Mouse (Mus musculus) MEL (cell line): Measurements from ENCODE around the gene Adamts15. TPM values are rescaled to one million over a fixed set of nuclear protein-coding genes. Genes with fewer than 3 reads are reported as not detected.

Experiments
- DNase-seq: peaks from one replicate; pipeline ENCODE4 v3.0.0; 2011; ENCODE audit warnings: low read depth, low spot score
- H3K27ac ChIP-seq: 2 replicates; pipeline ENCODE4 v1.5.1; 2012; ENCODE audit warnings: low read depth, mild to moderate bottlenecking, control low read depth, low read length, moderate library complexity; ENCODE audit not compliant: control insufficient read depth
- H3K27me3 ChIP-seq, 2 experiments: fragments of 150-350 bp in 1 of 2; sonication (generic) in 1 of 2; 2 replicates each; pipeline ENCODE4 v1.6.1; 2012; ENCODE audit warnings: low read length in 2 of 2, mild to moderate bottlenecking in 2 of 2, improper control_type of control experiment in 1 of 2, moderate library complexity in 1 of 2; ENCODE audit not compliant: insufficient read depth in 2 of 2, control insufficient read depth in 1 of 2
- H3K36me3 ChIP-seq, 2 experiments: 2 replicates each; pipeline ENCODE4 v1.6.1; 2012 to 2014; ENCODE audit warnings: low read length in 2 of 2, improper control_type of control experiment in 1 of 2, inconsistent platforms in 1 of 2, mild to moderate bottlenecking in 1 of 2; ENCODE audit not compliant: insufficient read depth in 2 of 2, control insufficient read depth in 1 of 2
- H3K4me1 ChIP-seq, 2 experiments: fragments of 150-350 bp in 1 of 2; sonication (generic) in 1 of 2; 2 replicates each; pipeline ENCODE4 v1.6.1; 2012; ENCODE audit warnings: low read length in 2 of 2, improper control_type of control experiment in 1 of 2, mild to moderate bottlenecking in 1 of 2; ENCODE audit not compliant: insufficient read depth in 2 of 2, control insufficient read depth in 1 of 2
- H3K4me3 ChIP-seq, 2 experiments: fragments of 150-350 bp in 1 of 2; sonication (generic) in 1 of 2; 2 replicates each; pipeline ENCODE4 v1.5.1; 2012; ENCODE audit warnings: low read depth in 2 of 2, low read length in 2 of 2, mild to moderate bottlenecking in 2 of 2, moderate library complexity in 2 of 2, control low read depth in 1 of 2, improper control_type of control experiment in 1 of 2; ENCODE audit not compliant: control insufficient read depth in 1 of 2, insufficient read depth in 1 of 2
- H3K79me2 ChIP-seq: 2 replicates; pipeline ENCODE4 v1.6.1; 2012; ENCODE audit warnings: mild to moderate bottlenecking, low read length, moderate library complexity; ENCODE audit not compliant: control insufficient read depth, poor library complexity, insufficient read depth
- H3K9ac ChIP-seq: 2 replicates; pipeline ENCODE4 v1.6.1; 2012; ENCODE audit warnings: low read depth, mild to moderate bottlenecking, control low read depth, low read length, moderate library complexity; ENCODE audit not compliant: control insufficient read depth, poor library complexity, severe bottlenecking
- H3K9me3 ChIP-seq: fragments of 150-350 bp; sonication (generic); replicated peaks from 2 replicates; pipeline ENCODE4 v1.6.1; 2012; ENCODE audit warnings: mild to moderate bottlenecking, low read length, improper control_type of control experiment, moderate library complexity; ENCODE audit not compliant: insufficient read depth
- CHD1 ChIP-seq: IDR thresholded peaks from 2 replicates; pipeline ENCODE4 v1.6.1; 2012; ENCODE audit warnings: low read depth, mild to moderate bottlenecking, inconsistent platforms, low read length, improper control_type of control experiment
- CTCF ChIP-seq, 3 experiments: IDR thresholded peaks in 2 of 3; conservative IDR thresholded peaks in 1 of 3; 2 replicates each; pipeline ENCODE4 v1.5.1; 2011 to 2012; ENCODE audit warnings: low read length in 3 of 3, low read depth in 2 of 3, mild to moderate bottlenecking in 2 of 3, improper control_type of control experiment in 1 of 3, inconsistent platforms in 1 of 3, mixed read lengths in 1 of 3, moderate library complexity in 1 of 3; ENCODE audit not compliant: control insufficient read depth in 1 of 3, insufficient read depth in 1 of 3, poor library complexity in 1 of 3, severe bottlenecking in 1 of 3
- E2F4 ChIP-seq: IDR thresholded peaks from 2 replicates; pipeline ENCODE4 v1.6.1; 2011; ENCODE audit warnings: low read depth, low read length, improper control_type of control experiment, borderline replicate concordance
- EP300 ChIP-seq, 2 experiments: IDR thresholded peaks; 2 replicates each; pipeline ENCODE4 v1.6.1; 2011; ENCODE audit warnings: improper control_type of control experiment in 2 of 2, low read length in 2 of 2, low read depth in 1 of 2, mild to moderate bottlenecking in 1 of 2
- ETS1 ChIP-seq: IDR thresholded peaks from 2 replicates; pipeline ENCODE4 v1.6.1; 2012; ENCODE audit warnings: low read depth, mild to moderate bottlenecking, inconsistent platforms, low read length, improper control_type of control experiment, moderate library complexity
- GATA1 ChIP-seq: IDR thresholded peaks from 2 replicates; pipeline ENCODE4 v1.6.1; 2011; ENCODE audit warnings: low read depth, low read length, improper control_type of control experiment
- HCFC1 ChIP-seq: IDR thresholded peaks from 2 replicates; pipeline ENCODE4 v1.6.1; 2012; ENCODE audit warnings: low read depth, mild to moderate bottlenecking, inconsistent platforms, low read length, improper control_type of control experiment, moderate library complexity
- KAT2A ChIP-seq: conservative IDR thresholded peaks from 2 replicates; pipeline ENCODE4 v1.6.1; 2012; ENCODE audit warnings: low read depth, low read length, improper control_type of control experiment, inconsistent platforms
- MAFK ChIP-seq: IDR thresholded peaks from 2 replicates; pipeline ENCODE4 v1.6.1; 2011; ENCODE audit warnings: low read depth, mild to moderate bottlenecking, low read length, improper control_type of control experiment, borderline replicate concordance
- MAZ ChIP-seq: IDR thresholded peaks from 2 replicates; pipeline ENCODE4 v1.6.1; 2012; ENCODE audit warnings: low read depth, mild to moderate bottlenecking, inconsistent platforms, low read length, improper control_type of control experiment
- MEF2A ChIP-seq: IDR thresholded peaks from 2 replicates; pipeline ENCODE4 v1.6.1; 2014; ENCODE audit warnings: low read depth, mild to moderate bottlenecking, inconsistent platforms, low read length, improper control_type of control experiment; ENCODE audit not compliant: poor library complexity, insufficient replicate concordance, severe bottlenecking; ENCODE audit errors: extremely low read depth
- MXI1 ChIP-seq: IDR thresholded peaks from 2 replicates; pipeline ENCODE4 v1.6.1; 2011; ENCODE audit warnings: mild to moderate bottlenecking, low read depth, low read length, improper control_type of control experiment
- MYC ChIP-seq: IDR thresholded peaks from 2 replicates; pipeline ENCODE4 v1.6.1; 2011; ENCODE audit warnings: low read depth, mild to moderate bottlenecking, low read length, improper control_type of control experiment, moderate library complexity
- NRF1 ChIP-seq: IDR thresholded peaks from 2 replicates; pipeline ENCODE4 v1.6.1; 2014; ENCODE audit warnings: low read depth, mild to moderate bottlenecking, inconsistent platforms, low read length, improper control_type of control experiment, moderate library complexity; ENCODE audit not compliant: poor library complexity, insufficient read depth, severe bottlenecking
- POLR2AphosphoS2 ChIP-seq: IDR thresholded peaks from 2 replicates; pipeline ENCODE4 v1.6.1; 2011; ENCODE audit warnings: low read length, improper control_type of control experiment
- POLR2AphosphoS5 ChIP-seq: IDR thresholded peaks from 2 replicates; pipeline ENCODE4 v1.6.1; 2012; ENCODE audit warnings: low read depth, borderline replicate concordance, mild to moderate bottlenecking, inconsistent platforms, low read length, moderate library complexity, mixed read lengths
- RAD21 ChIP-seq: IDR thresholded peaks from 2 replicates; pipeline ENCODE4 v1.6.1; 2011; ENCODE audit warnings: mild to moderate bottlenecking, low read depth, low read length, improper control_type of control experiment
- RCOR1 ChIP-seq: IDR thresholded peaks from 2 replicates; pipeline ENCODE4 v1.6.1; 2012; ENCODE audit warnings: low read depth, mild to moderate bottlenecking, inconsistent platforms, low read length, improper control_type of control experiment
- SMC3 ChIP-seq: IDR thresholded peaks from 2 replicates; pipeline ENCODE4 v1.6.1; 2011; ENCODE audit warnings: low read depth, low read length, improper control_type of control experiment
- TCF12 ChIP-seq: IDR thresholded peaks from 2 replicates; pipeline ENCODE4 v1.6.1; 2014; ENCODE audit warnings: low read depth, mild to moderate bottlenecking, inconsistent platforms, low read length, improper control_type of control experiment, moderate library complexity
- UBTF ChIP-seq: IDR thresholded peaks from 2 replicates; pipeline ENCODE4 v1.6.1; 2012; ENCODE audit warnings: low read depth, mild to moderate bottlenecking, inconsistent platforms, low read length, improper control_type of control experiment, moderate library complexity, borderline replicate concordance; ENCODE audit not compliant: insufficient read depth
- USF1 ChIP-seq: IDR thresholded peaks from 2 replicates; pipeline ENCODE4 v1.6.1; 2014; ENCODE audit warnings: low read depth, mild to moderate bottlenecking, inconsistent platforms, low read length, improper control_type of control experiment, moderate library complexity
- USF2 ChIP-seq, 2 experiments: IDR thresholded peaks; 2 replicates each; pipeline ENCODE4 v1.6.1; 2011 to 2012; ENCODE audit warnings: improper control_type of control experiment in 2 of 2, low read length in 2 of 2, borderline replicate concordance in 1 of 2, inconsistent platforms in 1 of 2, low read depth in 1 of 2, mild to moderate bottlenecking in 1 of 2; ENCODE audit not compliant: insufficient read depth in 1 of 2
- ZC3H11A ChIP-seq: IDR thresholded peaks from 2 replicates; pipeline ENCODE4 v1.6.1; 2012; ENCODE audit warnings: low read depth, mild to moderate bottlenecking, inconsistent platforms, low read length, improper control_type of control experiment
- ZKSCAN1 ChIP-seq: IDR thresholded peaks from 2 replicates; pipeline ENCODE4 v1.6.1; 2012; ENCODE audit warnings: low read depth, mild to moderate bottlenecking, inconsistent platforms, low read length, improper control_type of control experiment, moderate library complexity
- ZMIZ1 ChIP-seq: IDR thresholded peaks from 2 replicates; pipeline ENCODE4 v1.6.1; 2012; ENCODE audit warnings: low read depth, mild to moderate bottlenecking, inconsistent platforms, low read length, improper control_type of control experiment, moderate library complexity
- polyA plus RNA-seq, 2 experiments: library from polyadenylated mRNA; stranded (reverse) in 1 of 2; unstranded in 1 of 2; fragments of >175 nt in 1 of 2; fragments of >200 nt in 1 of 2; gene quantifications; 2 replicates each; pipeline versions ENCODE4 v1.2.1 to v1.2.4; 2012; ENCODE audit warnings: low replicate concordance in 2 of 2, low read depth in 1 of 2; ENCODE audit not compliant: insufficient read length in 2 of 2, insufficient read depth in 1 of 2, missing spikeins in 1 of 2
- total RNA-seq: library from RNA; depleted of rRNA; stranded (reverse); fragments of 300-350 nt; gene quantifications from 2 replicates; pipeline ENCODE4 v1.2.3, GENCODE M21; 2012

The Adamts15 gene
- total and polyA plus RNA-seq, 3 experiments, result 0.07 TPM; not detected in 2

- TF ChIP-seq TCF12, result no peak
- TF ChIP-seq ZC3H11A, result no peak
- no peak for TF ChIP-seq E2F4
- TF ChIP-seq POLR2AphosphoS2, result no peak
- no peak for TF ChIP-seq USF2 (IDR thresholded peaks at IDR 0.05; ENCODE audit: borderline replicate concordance in 1 of 2, insufficient read depth in 1 of 2, low read depth in 1 of 2, low read length in 2 of 2)
- no peak for TF ChIP-seq RAD21
- TF ChIP-seq MEF2A, result no peak
- TF ChIP-seq MYC, result no peak
- TF ChIP-seq MAFK, result no peak
- TF ChIP-seq SMC3, result no peak
- no peak for TF ChIP-seq ETS1
- no peak for TF ChIP-seq ZKSCAN1
- no peak for TF ChIP-seq POLR2AphosphoS5
- TF ChIP-seq, all 39 proteins: peak for 0
These were observed 70.4 kb downstream of the Adamts15 start for GRCm38 (mm10) chr9:30851841-30852240.

GRCm38 (mm10) chr9:30849951-30850350 lies 72.3 kb downstream of the Adamts15 start:
- Histone ChIP-seq H3K4me1 (no peaks in the 10 kb centered on the region), H3K9me3 (no peaks in the 10 kb centered on the region), H3K4me3 (no peak overlapping the region), H3K27me3 (no peaks in the 10 kb centered on the region), H3K9ac (no peak overlapping the region), H3K27ac (no peak overlapping the region), H3K36me3 (no peaks in the 10 kb centered on the region), H3K79me2 (no peaks in the 10 kb centered on the region)
- TF ChIP-seq USF2 (IDR thresholded peaks at IDR 0.05; ENCODE audit: borderline replicate concordance in 1 of 2, insufficient read depth in 1 of 2, low read depth in 1 of 2, low read length in 2 of 2), result no peak
- no peak for TF ChIP-seq KAT2A
- TF ChIP-seq USF1, result no peak
- TF ChIP-seq ZKSCAN1, result no peak
- no peak for TF ChIP-seq HCFC1
- no peak for TF ChIP-seq EP300 (IDR thresholded peaks at IDR 0.05; ENCODE audit: low read depth in 1 of 2, low read length in 2 of 2)
- TF ChIP-seq MXI1, result no peak
- TF ChIP-seq ZC3H11A, result no peak
- TF ChIP-seq RCOR1, result no peak
- TF ChIP-seq MAFK, result no peak
- TF ChIP-seq MAZ, result no peak
- no peak for TF ChIP-seq CTCF (IDR thresholded peaks at IDR 0.05 in 2 of 3, conservative IDR thresholded peaks at IDR 0.05 in 1 of 3; ENCODE audit: control insufficient read depth in 1 of 3, insufficient read depth in 1 of 3, low read depth in 2 of 3, low read length in 3 of 3, poor library complexity in 1 of 3, severe bottlenecking in 1 of 3)
- TF ChIP-seq CHD1, result no peak
- no peak for TF ChIP-seq GATA1
- TF ChIP-seq UBTF, result no peak
- TF ChIP-seq NRF1, result no peak
- TF ChIP-seq ZMIZ1, result no peak
- DNase-seq, result no peak

More at GRCm38 (mm10) chr9:30851841-30852240, 70.4 kb downstream of the Adamts15 start:
- DNase-seq, result no peak
- Histone ChIP-seq H3K4me1 (no peaks in the 10 kb centered on the region), H3K79me2 (no peaks in the 10 kb centered on the region), H3K9ac (no peak overlapping the region), H3K4me3 (no peak overlapping the region), H3K27me3 (no peaks in the 10 kb centered on the region), H3K27ac (no peak overlapping the region), H3K9me3 (no peaks in the 10 kb centered on the region), H3K36me3 (no peaks in the 10 kb centered on the region)
